Mouse (Mus musculus) right cerebral cortex, adult 2 months (tissue): ENCODE results near the gene 4931414P19Rik.

Experiments used
- DNase-seq, 2 experiments: peaks; one replicate each; pipeline ENCODE4 v3.0.0; 2021 to 2022; ENCODE audit warnings: low spot score in 2 of 2

Gene 4931414P19Rik

GRCm38 (mm10) chr14:54583681-54584338, 22.0 kb downstream of the 4931414P19Rik start:
- peak; percentile 48 to 52 for DNase-seq

GRCm38 (mm10) chr14:54582536-54582935, 23.3 kb downstream of the 4931414P19Rik start:
- no peak for DNase-seq

- DNase-seq: no peak
Observed at GRCm38 (mm10) chr14:54579638-54580037, 26.2 kb downstream of the 4931414P19Rik start.

GRCm38 (mm10) chr14:54578063-54578462, 27.7 kb downstream of the 4931414P19Rik start:
- DNase-seq: peak in 1 of 2 experiments; percentile 27

DNA sequence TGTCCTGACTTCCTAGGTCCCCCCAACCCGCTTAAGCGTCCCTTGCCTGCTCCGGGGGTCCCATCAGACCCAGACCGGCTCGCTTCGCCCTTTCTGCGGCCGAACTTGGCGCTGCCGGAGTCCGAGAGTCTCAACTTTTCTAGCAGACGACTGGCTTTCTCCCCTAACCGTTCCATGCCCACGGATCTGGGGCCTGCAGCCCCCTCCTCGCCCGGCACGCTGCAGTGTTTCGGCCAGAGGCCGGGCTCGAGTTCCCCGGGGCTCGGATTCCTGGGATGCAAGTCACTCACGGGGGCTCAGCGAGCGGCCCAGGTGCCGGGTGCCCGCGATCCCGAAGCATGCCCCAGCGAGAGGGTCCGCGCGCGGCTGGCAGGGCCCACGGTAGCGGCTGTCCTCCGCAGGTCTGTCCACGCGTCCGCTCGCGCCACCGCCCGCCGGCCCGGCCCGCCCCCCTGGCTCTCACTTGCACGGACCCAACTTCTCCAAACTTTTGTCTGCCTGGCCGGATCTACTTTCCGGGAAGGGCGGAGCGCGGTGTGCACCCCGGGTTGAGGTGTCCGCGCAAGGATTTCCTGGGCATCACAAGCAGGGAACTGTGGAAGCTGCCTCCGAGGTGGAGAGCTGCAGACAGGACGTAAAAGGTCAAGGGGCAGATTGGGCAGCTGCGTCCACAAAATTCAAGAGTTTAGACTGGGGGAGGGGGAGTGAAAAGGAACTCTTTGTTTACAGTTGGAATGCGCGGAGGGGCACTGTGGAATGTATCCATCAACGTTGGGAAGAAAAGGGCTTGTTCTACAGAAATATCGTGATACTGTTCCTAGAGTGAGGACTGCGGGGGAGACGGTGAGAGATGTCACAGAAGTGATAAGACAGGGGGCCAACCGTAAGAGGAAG, 28.5 kb downstream of the 4931414P19Rik start, which contains the start of gene Ajuba:
TSS of gene Ajuba (minus strand) at position 470 of the 894 bp plus-strand sequence.
- DNase-seq: peak; percentile 68 to 71

DNA sequence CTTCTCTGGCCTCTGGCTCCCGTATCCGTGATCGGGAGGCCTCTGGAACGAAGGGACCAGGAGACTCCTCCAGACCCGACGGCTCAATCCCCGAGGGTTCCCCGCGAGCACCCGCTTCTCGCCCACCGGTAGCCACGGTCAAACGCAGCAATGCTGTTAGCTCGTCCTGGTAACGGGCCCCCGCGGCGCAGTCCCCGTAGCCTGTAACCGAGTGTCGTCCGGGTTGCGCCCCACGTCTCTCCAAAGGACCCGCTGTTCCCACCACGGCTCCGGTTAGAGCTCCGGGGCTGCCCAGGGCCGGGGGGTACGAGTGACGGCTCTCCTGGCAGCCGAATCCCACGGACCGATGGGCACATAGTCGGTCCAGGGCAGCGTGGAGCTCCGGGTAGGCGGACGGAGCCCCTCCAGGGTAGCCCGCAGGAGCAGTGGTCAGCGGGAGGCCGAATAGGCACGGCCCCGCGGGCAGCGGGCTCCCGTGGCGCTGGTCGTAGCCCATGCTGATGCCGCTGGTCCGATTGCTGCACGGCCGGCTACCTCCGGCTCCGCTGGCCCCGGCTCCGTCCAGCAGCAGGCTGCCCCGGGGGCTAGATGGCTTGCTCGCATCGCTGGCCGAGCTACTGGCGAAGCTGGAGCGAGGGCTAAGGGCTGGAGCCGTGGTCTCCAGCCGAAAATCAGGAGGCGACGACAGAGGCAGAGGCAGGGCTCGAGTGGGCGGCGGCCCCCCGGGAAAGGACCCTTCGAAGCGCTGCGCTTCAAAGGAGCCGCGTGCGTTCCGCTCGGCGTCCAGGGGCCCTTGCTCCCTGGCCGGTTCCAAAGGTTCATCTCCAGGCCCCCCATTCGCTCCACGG, 29.3 kb downstream of the 4931414P19Rik start:
- no peak for DNase-seq

DNA sequence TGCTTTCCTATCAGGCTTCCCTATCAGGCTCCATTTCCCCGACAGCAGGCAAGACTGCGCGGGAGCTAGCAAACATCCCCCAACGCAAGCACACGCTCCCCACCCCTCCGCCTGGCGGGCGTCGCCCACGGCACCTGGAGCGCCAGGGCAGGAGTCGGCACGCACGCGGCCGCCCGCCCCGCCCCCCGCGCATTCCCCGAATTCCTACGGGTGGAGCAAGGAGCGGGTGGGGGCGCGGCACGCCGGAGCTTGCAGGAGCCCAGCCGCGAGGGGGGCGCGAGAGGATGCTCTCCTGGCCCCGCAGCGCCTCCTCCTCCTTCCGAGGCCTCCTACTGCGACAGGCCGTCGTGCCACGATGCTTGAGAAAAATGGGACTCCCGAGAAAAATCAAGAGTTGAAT, 30.2 kb downstream of the 4931414P19Rik start:
- DNase-seq: no peak

GRCm38 (mm10) chr14:54575031-54575430, 30.8 kb downstream of the 4931414P19Rik start:
- no peak for DNase-seq

GRCm38 (mm10) chr14:54574253-54574652, 31.5 kb downstream of the 4931414P19Rik start:
- DNase-seq: no peak

DNA sequence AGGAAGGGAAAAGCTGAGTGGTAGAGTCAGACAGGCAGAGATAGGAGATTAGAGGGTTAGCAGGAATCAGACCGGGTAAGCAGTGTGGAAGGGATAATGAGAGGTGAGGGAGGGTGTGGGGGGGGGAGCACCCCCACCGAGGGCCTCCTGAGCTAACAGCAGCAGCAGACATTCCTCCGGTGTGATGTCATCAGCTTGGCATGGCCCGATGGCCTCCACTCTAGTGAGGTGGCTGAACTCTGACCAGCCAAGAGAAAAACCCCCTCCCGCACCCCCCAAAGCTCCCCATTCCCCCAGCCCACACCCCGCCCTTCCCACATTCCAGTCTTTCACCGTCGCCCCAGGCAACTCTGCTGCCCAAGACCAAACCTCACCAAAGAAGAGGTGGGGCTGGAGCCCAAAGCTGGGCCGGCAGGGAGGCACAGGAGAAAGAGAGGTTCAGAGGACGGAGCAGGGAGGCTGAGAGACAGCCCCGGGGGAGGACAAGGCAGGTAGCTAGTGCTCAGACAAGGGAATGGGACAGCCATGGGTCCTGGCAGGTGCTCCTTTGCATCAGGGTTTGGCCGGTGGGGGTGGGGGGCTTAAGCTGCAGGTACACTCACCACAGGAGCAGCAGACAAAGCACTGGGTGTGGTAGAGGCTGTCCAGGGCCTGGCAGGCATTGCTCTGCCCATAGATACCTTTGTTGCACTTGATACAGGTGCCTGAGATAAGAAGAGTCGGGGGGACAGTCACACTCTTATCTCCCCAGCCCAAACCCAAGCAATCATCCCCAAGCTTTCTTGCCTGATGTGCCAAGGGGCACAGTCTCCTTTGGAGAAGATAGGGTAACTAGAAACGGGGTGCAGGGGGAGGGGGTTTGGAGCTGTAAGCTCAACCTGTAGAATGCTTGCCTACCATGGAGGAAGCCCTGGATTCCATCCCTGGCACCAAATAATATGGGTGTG, 32.7 kb downstream of the 4931414P19Rik start:
- DNase-seq: no peak

- no peak for DNase-seq
Observed at GRCm38 (mm10) chr14:54572122-54572521, 33.7 kb downstream of the 4931414P19Rik start.

GRCm38 (mm10) chr14:54569451-54570392, 36.1 kb downstream of the 4931414P19Rik start:
- DNase-seq: no peak

DNA sequence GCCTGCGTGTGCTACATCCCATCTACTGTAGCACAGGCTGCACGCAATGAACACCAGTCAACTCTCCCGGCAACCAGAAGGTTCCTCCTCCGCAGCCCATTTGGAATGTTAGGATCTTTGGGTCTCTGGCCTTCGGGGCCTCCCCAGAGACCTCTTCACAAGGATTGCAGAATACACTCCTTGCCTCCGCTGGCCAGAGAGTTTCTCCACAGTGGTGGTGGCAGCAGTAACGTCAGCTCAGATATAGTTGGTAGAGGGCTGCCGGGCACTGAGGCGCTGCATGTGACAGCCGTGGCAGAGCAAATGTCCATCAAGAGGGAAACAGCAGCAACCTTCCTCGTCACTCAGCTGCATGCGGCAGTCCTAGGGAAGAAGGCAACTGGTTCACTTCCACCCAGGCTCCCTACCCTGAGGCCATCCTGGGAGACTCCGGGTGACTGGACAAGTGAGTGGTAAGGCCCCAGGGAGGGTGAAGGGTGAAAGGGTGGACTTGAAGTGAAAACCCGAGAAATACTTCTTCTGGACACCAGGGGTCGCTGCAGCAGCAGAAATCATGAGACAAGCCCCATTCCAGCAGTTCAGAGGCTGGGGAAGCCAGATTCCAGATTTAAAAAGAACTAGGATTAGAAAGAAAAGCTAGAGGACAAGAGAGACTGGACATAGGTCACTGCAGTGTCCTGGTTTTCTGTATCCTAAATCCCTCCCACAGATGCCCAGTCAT, 36.9 kb downstream of the 4931414P19Rik start:
- DNase-seq: peak; percentile 75 to 83

DNA sequence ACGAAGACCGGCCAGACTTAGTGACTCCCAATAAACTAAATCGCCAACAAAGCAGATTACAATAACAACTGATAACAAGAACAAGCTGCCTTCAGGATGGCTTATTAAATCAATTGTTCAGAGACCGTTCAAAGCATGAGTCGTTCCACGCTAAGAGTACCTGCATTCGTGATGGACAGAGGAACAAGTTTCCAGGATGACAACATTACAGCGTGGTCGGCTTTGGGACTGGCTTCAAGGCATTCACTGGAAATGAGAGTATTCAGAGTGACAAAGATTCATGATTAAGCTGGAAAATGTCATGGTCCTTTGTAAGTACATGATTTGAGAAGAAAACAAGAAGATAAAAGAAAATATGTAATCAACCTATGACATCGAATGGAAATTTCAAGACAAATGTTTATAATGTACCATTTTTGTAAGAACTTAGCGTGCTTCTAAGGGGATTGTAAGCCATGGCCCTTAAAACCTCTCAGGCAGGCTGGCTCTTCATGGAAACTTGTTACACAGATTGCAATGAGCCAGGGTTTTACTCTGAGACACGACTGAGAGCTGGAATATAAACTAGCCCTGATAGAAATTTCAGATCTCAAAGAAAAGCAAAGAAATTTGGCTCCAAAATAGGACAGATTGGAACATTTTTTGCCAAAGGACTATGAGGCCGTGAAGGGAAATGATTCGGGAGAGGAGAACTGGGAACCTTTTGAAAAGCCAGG, 45.1 kb downstream of the 4931414P19Rik start:
- no peak for DNase-seq

DNA sequence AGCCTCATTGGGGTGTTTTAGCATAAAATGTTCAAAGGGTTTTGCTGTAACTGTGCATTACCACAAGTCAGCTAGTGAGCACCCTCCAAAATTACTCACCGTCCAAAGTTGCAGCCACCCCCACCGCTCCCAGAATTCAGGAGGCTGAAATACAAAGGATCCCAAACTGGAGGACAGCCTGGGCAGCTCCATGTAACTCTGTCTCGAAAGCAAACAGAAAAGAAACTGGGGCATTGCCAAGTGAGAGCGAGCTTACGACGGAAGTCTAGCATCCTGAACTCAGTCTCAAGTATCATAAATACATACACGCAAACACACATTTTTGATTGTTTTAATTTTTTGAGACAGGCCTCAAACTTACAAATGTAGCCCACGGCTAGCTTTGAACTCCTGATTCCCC, 48.5 kb downstream of the 4931414P19Rik start:
- no peak for DNase-seq

DNA sequence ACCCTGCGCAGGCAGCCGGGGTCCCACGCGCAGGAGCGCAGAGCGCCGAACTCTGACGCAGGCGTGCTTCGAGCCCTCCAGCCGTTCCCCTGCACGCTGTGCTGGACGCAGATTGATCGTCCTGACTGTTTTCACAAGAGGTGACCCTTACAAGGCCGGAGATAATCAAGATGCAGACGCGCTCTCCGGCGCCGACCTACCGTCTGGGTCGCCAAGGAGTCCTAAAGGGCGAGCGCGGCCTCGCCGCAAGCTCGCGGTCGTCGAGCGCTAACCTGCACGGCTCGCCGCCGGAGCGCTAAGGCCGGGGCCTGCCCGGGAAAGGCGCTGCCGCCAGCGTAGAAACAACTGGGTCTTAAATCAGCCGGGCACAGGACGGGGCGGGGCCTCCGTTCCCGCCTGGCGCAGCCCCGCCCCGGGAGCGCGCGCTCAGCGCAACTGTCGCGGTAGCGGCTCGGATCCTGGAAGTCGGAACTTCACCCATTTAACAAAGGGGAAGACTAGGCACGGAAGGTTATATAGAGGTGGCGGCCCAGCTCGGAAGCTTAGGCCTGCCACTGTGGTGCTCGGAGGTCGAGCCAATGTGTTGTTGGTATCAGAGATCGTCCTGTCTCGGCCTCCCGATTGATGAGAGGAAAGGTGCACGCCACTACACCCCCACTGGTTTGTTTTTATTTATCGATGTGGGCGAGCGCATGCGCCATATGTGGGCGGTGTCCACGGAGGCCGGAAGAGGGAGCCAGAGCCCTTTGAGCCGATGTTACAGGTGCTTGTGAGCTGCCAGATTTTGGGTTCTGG, 51.6 kb downstream of the 4931414P19Rik start, which contains the start of gene Haus4:
TSS of gene Haus4 (minus strand) at position 642 of the 795 bp plus-strand sequence.
- peak; percentile 59 to 67 for DNase-seq

- no peak for DNase-seq
Observed at GRCm38 (mm10) chr14:54553454-54553974, 52.3 kb downstream of the 4931414P19Rik start.
